Mouse (Mus musculus) lung, embryonic 15.5 days (tissue): Measurements from ENCODE around the gene Ndufa11. TPM values are rescaled to one million over a fixed set of nuclear protein-coding genes. Genes with fewer than 3 reads are reported as not detected.
A peak's percentile ranks its signal among the peaks of the same experiment; 100 is the strongest.

Experiments
- ATAC-seq: fragments of 200-750 bp; cut with Nextera tagmentation; 2 replicates; pipeline ENCODE4 v1.8.0; 2017; ENCODE audit warnings: moderate number of reproducible peaks, borderline replicate concordance; ENCODE audit not compliant: low FRiP score, low TSS enrichment; ENCODE audit errors: extremely low read depth
- H3K27ac ChIP-seq: fragments of 300-500 bp; sonication (generic); 2 replicates; pipeline ENCODE4 v1.5.1; 2015; ENCODE audit warnings: moderate library complexity, mild to moderate bottlenecking, inconsistent platforms
- H3K27me3 ChIP-seq: fragments of 300-500 bp; sonication (generic); 2 replicates; pipeline ENCODE4 v1.6.1; 2015; ENCODE audit warnings: inconsistent platforms
- H3K36me3 ChIP-seq: fragments of 300-500 bp; sonication (generic); 2 replicates; pipeline ENCODE4 v1.6.1; 2015; ENCODE audit warnings: inconsistent platforms
- H3K4me1 ChIP-seq: fragments of 300-500 bp; sonication (generic); 2 replicates; pipeline ENCODE4 v1.6.1; 2015; ENCODE audit warnings: inconsistent platforms
- H3K4me2 ChIP-seq: fragments of 300-500 bp; sonication (generic); 2 replicates; pipeline ENCODE4 v1.6.1; 2015; ENCODE audit warnings: inconsistent platforms, mild to moderate bottlenecking, moderate library complexity
- H3K4me3 ChIP-seq: fragments of 300-500 bp; sonication (generic); 2 replicates; pipeline ENCODE4 v1.5.1; 2015; ENCODE audit warnings: mild to moderate bottlenecking, inconsistent platforms
- H3K9ac ChIP-seq: fragments of 300-500 bp; sonication (generic); 2 replicates; pipeline ENCODE4 v1.6.1; 2015; ENCODE audit warnings: inconsistent platforms
- H3K9me3 ChIP-seq: fragments of 300-500 bp; sonication (generic); 2 replicates; pipeline ENCODE4 v1.6.1; 2016; ENCODE audit warnings: inconsistent platforms
- WGBS: fragments of 180-500 bp; shearing (Covaris S2); methylation state at CpG from one replicate; pipeline ENCODE4 v1.1.7; 2015; 5-methylcytosine and 5-hydroxymethylcytosine counted together
- polyA plus RNA-seq: library from polyadenylated mRNA; unstranded; fragments of >200 nt; fragmentation: Nextera tagmentation; extraction: Ambion mirVana; gene quantifications from 2 replicates; pipeline ENCODE4 v1.2.1, GENCODE M21; 2015

The Ndufa11 gene
- polyA plus RNA-seq, 1 experiment from 2014 or later = 465 TPM

- Histone ChIP-seq H3K36me3 (peaks cover 16% of the 10 kb centered on the region), H3K4me1 (peaks cover 32% of the 10 kb centered on the region), H3K27ac (no peak overlapping the region), H3K9me3 (no peaks in the 10 kb centered on the region), H3K4me3 (no peak overlapping the region), H3K4me2 (no peak overlapping the region), H3K27me3 (no peaks in the 10 kb centered on the region), H3K9ac (no peak overlapping the region)
- ATAC-seq = no peak
- 75% methylated on average over 11 of the region's 11 CpGs for WGBS
Measured at GRCm38 (mm10) chr17:56723419-56724161, 6.0 kb downstream of the Ndufa11 start.

DNA sequence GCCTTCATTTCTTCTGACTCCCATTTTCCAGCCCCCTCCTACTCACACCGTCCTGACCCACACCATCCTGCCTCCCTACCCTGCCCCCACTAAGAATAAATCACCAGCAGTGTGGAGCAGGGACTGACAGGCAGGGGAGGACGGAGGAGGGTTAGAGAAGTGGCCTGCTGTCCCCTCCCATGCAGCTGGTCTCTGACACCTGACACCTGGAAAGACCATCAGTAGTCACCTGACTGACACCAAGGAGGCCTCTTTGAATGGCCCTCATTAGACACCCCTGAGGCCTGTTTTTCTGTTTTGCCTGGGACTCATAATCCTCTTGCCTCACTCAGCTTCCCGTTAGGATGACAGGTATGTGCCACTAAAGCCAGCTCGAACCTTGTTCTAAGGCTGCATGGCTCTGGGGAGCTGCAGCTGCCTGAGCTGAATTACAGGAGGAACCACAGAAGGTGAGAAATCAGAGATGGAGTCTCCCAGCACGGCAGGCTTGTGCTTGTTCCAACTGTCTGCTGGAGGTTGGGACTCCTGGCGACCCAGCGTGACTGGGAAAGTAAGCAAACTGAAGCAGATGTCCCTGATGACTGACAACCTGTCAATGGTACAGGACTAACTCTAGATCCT lies 9.6 kb downstream of the Ndufa11 start:
- no peaks in the 10 kb centered on the region for H3K27me3 ChIP-seq
- peaks cover 27% of the 10 kb centered on the region for H3K4me1 ChIP-seq
- no peak for ATAC-seq
- H3K9me3 ChIP-seq = no peaks in the 10 kb centered on the region
- H3K36me3 ChIP-seq = peaks cover 6% of the 10 kb centered on the region; the same call in 1 of the 2 replicates
- no peak overlapping the region for H3K9ac ChIP-seq
- H3K4me3 ChIP-seq = no peak overlapping the region
- H3K27ac ChIP-seq = peak overlapping the region; percentile 34; the same call in 1 of the 2 replicates
- 0 out of 2 replicates have a peak overlapping the region, but pooled peaks have one; percentile 14 for H3K4me2 ChIP-seq
- WGBS = 7% methylated on average over 7 of the region's 7 CpGs

DNA sequence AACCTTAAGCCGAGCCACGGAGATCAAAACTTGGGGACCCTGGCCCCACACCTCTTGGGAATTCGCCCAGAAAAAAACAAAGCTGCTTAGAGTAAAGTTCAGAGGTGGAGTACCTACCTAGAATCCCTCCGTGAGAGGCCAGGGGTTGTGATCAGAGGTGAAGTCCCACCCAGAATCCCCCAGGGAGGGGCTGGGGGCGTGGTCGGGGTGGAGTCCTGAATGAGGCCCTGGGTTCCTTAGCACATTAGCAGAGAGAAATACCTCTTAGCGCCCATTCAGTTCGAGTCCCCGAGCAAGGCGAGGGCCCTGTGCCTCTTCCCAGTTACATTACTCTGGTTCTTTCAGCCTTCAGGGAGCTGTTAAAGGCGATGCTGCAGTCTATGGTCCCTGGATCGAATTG lies 10.1 kb downstream of the Ndufa11 start:
- Histone ChIP-seq H3K4me1 (peaks cover 27% of the 10 kb centered on the region), H3K9me3 (no peaks in the 10 kb centered on the region), H3K27ac (peak overlapping the region; percentile 34; the same call in 1 of the 2 replicates), H3K9ac (no peak overlapping the region), H3K27me3 (no peaks in the 10 kb centered on the region), H3K36me3 (peaks cover 2% of the 10 kb centered on the region; the same call in 1 of the 2 replicates), H3K4me3 (no peak overlapping the region), H3K4me2 (peak overlapping the region; percentile 14; the same call in 1 of the 2 replicates)
- 9% methylated on average over 12 of the region's 12 CpGs for WGBS
- ATAC-seq = no peak

DNA sequence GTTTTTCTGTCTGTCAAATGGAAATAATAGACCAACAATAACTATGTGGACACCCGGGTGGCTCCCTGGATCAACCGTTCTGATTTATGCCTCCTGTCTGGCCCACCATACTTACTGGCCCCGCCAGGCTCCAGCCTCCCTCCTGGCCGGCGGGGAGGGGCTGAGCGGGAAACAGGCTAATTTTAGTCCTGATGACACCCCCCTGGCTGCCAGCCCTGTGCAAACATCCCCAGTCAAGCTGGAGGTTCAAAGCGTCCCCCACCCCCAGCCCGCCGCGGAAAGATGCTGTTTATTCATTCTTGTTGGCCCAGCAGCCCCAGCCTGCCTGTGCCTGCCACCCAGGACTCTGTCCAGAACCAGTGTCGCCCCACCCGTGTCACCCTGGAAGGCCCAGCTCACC lies 10.6 kb downstream of the Ndufa11 start:
- no peaks in the 10 kb centered on the region for H3K27me3 ChIP-seq
- no peaks in the 10 kb centered on the region for H3K9me3 ChIP-seq
- H3K4me1 ChIP-seq = peaks cover 27% of the 10 kb centered on the region
- H3K36me3 ChIP-seq = no peaks in the 10 kb centered on the region
- H3K4me2 ChIP-seq = peak overlapping the region; percentile 14; the same call in 1 of the 2 replicates
- ATAC-seq = peak; percentile 59; the same call in 1 of the 2 replicates
- WGBS = 3% methylated on average over 12 of the region's 12 CpGs
- peak overlapping the region; percentile 34; the same call in 1 of the 2 replicates for H3K27ac ChIP-seq
- no peak overlapping the region for H3K4me3 ChIP-seq
- no peak overlapping the region for H3K9ac ChIP-seq

- ATAC-seq = no peak
- Histone ChIP-seq H3K9me3 (no peaks in the 10 kb centered on the region), H3K4me2 (no peak overlapping the region), H3K27ac (no peak overlapping the region), H3K9ac (no peak overlapping the region), H3K27me3 (no peaks in the 10 kb centered on the region), H3K36me3 (no peaks in the 10 kb centered on the region), H3K4me1 (peaks cover 22% of the 10 kb centered on the region), H3K4me3 (no peak overlapping the region)
- 37% methylated on average over 6 of the region's 6 CpGs for WGBS
Measured at GRCm38 (mm10) chr17:56729151-56729550, 11.6 kb downstream of the Ndufa11 start.

- Histone ChIP-seq H3K4me3 (no peak overlapping the region), H3K4me1 (peaks cover 22% of the 10 kb centered on the region), H3K36me3 (no peaks in the 10 kb centered on the region), H3K9ac (no peak overlapping the region), H3K9me3 (no peaks in the 10 kb centered on the region), H3K27ac (0 out of 2 replicates have a peak overlapping the region, but pooled peaks have one; percentile 12), H3K4me2 (no peak overlapping the region), H3K27me3 (no peaks in the 10 kb centered on the region)
- ATAC-seq = no peak
- 62% methylated on average over 2 of the region's 2 CpGs for WGBS
Measured at GRCm38 (mm10) chr17:56729656-56730055, 12.1 kb downstream of the Ndufa11 start.

DNA sequence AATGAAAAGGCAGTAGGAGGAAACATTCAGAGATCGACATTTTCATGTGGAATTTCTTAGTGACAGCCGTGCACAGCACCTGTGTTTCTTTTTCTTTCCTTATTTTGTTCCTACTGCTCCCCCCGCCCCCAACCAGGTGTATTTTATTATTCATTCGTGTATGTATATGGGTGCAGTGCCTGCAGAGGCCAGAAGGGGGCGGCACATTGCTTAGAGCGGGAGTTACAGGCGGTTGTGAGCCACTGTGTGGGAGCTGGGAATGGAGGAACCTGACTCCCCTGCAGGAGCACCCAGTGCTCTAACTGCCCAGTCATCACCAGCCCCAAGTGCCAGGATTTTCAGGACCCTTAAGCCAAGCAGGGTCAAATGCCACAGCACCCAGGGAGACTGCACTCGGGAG lies 19.0 kb downstream of the Ndufa11 start:
- ATAC-seq = no peak
- Histone ChIP-seq H3K9me3 (no peaks in the 10 kb centered on the region), H3K36me3 (no peaks in the 10 kb centered on the region), H3K4me1 (no peaks in the 10 kb centered on the region), H3K4me2 (no peak overlapping the region), H3K27ac (no peak overlapping the region), H3K9ac (no peak overlapping the region), H3K27me3 (no peaks in the 10 kb centered on the region), H3K4me3 (no peak overlapping the region)
- 43% methylated on average over 8 of the region's 8 CpGs for WGBS

- no peaks in the 10 kb centered on the region for H3K9me3 ChIP-seq
- WGBS = 71% methylated on average over 10 of the region's 10 CpGs
Measured at GRCm38 (mm10) chr17:56738221-56738620, 20.7 kb downstream of the Ndufa11 start.

GRCm38 (mm10) chr17:56740118-56740787 lies 22.7 kb downstream of the Ndufa11 start:
- Histone ChIP-seq H3K36me3 (no peaks in the 10 kb centered on the region), H3K9ac (no peak overlapping the region), H3K4me2 (no peak overlapping the region), H3K9me3 (no peaks in the 10 kb centered on the region), H3K27ac (no peak overlapping the region), H3K4me1 (no peaks in the 10 kb centered on the region), H3K27me3 (no peaks in the 10 kb centered on the region), H3K4me3 (no peak overlapping the region)
- no peak for ATAC-seq
- 67% methylated on average over 17 of the region's 17 CpGs for WGBS

More at GRCm38 (mm10) chr17:56738221-56738620, 20.7 kb downstream of the Ndufa11 start:
- ATAC-seq = no peak
- Histone ChIP-seq H3K9ac (no peak overlapping the region), H3K27ac (no peak overlapping the region), H3K4me1 (no peaks in the 10 kb centered on the region), H3K36me3 (no peaks in the 10 kb centered on the region), H3K4me2 (no peak overlapping the region), H3K4me3 (no peak overlapping the region), H3K27me3 (no peaks in the 10 kb centered on the region)

GRCm38 (mm10) chr17:56740788-56741160 lies 23.2 kb downstream of the Ndufa11 start:
- no peaks in the 10 kb centered on the region for H3K4me1 ChIP-seq
- H3K27me3 ChIP-seq = no peaks in the 10 kb centered on the region
- H3K9me3 ChIP-seq = no peaks in the 10 kb centered on the region
- H3K27ac ChIP-seq = no peak overlapping the region
- ATAC-seq = peak; percentile 37; the same call in 1 of the 2 replicates
- no peak overlapping the region for H3K4me3 ChIP-seq
- H3K9ac ChIP-seq = no peak overlapping the region
- no peaks in the 10 kb centered on the region for H3K36me3 ChIP-seq
- no peak overlapping the region for H3K4me2 ChIP-seq
- 64% methylated on average over 17 of the region's 17 CpGs for WGBS

GRCm38 (mm10) chr17:56744173-56744572 lies 26.6 kb downstream of the Ndufa11 start:
- H3K4me3 ChIP-seq = no peak overlapping the region
- H3K9ac ChIP-seq = no peak overlapping the region
- no peak overlapping the region for H3K27ac ChIP-seq
- no peak overlapping the region for H3K4me2 ChIP-seq
- H3K27me3 ChIP-seq = no peaks in the 10 kb centered on the region
- H3K36me3 ChIP-seq = no peaks in the 10 kb centered on the region
- H3K9me3 ChIP-seq = no peaks in the 10 kb centered on the region
- no peak for ATAC-seq
- WGBS = 43% methylated on average over 5 of the region's 5 CpGs
- H3K4me1 ChIP-seq = no peaks in the 10 kb centered on the region
